Mouse (Mus musculus) embryonic facial prominence, embryonic 11.5 days (tissue): ENCODE results near the gene Isyna1. TPM values are rescaled to one million over a fixed set of nuclear protein-coding genes. Genes with fewer than 3 reads are reported as not detected.
A peak's percentile ranks its signal among the peaks of the same experiment; 100 is the strongest.

Experiments
- ATAC-seq: fragments of 200-750 bp; cut with Nextera tagmentation; replicated peaks from 2 replicates; pipeline ENCODE4 v1.8.0; 2017; ENCODE audit warnings: low read depth; ENCODE audit not compliant: insufficient number of reproducible peaks, low FRiP score, low TSS enrichment
- DNase-seq: peaks from one replicate; pipeline ENCODE4 v3.0.0-alpha.2; 2015; ENCODE audit warnings: low spot score
- H3K27ac ChIP-seq: fragments of 300-500 bp; sonication (generic); replicated peaks from 2 replicates; pipeline ENCODE4 v1.5.1; 2014; ENCODE audit warnings: mild to moderate bottlenecking, low read depth, low read length, control low read depth
- H3K27me3 ChIP-seq: fragments of 300-500 bp; sonication (generic); 2 replicates; pipeline ENCODE4 v1.6.1; 2014; ENCODE audit warnings: mild to moderate bottlenecking, low read length, moderate library complexity, mixed read lengths; ENCODE audit not compliant: control insufficient read depth, insufficient read depth
- H3K36me3 ChIP-seq: fragments of 300-500 bp; sonication (generic); replicated peaks from 2 replicates; pipeline ENCODE4 v1.6.1; 2014; ENCODE audit warnings: low read depth, mild to moderate bottlenecking, low read length, moderate library complexity, mixed read lengths; ENCODE audit not compliant: control insufficient read depth, insufficient read depth
- H3K4me1 ChIP-seq: fragments of 300-500 bp; sonication (generic); 2 replicates; pipeline ENCODE4 v1.6.1; 2014; ENCODE audit warnings: low read length, mixed read lengths; ENCODE audit not compliant: control insufficient read depth, insufficient read depth
- H3K4me2 ChIP-seq: fragments of 300-500 bp; sonication (generic); 2 replicates; pipeline ENCODE4 v1.6.1; 2014; ENCODE audit warnings: low read depth, mild to moderate bottlenecking, control low read depth, low read length, moderate library complexity
- H3K4me3 ChIP-seq: fragments of 300-500 bp; sonication (generic); 2 replicates; pipeline ENCODE4 v1.5.1; 2014; ENCODE audit warnings: low read depth, low read length, control low read depth
- H3K9ac ChIP-seq: fragments of 300-500 bp; sonication (generic); replicated peaks from 2 replicates; pipeline ENCODE4 v1.6.1; 2014; ENCODE audit warnings: mild to moderate bottlenecking, control low read depth, low read length
- H3K9me3 ChIP-seq: fragments of 300-500 bp; sonication (generic); replicated peaks from 2 replicates; pipeline ENCODE4 v1.6.1; 2016; ENCODE audit warnings: mild to moderate bottlenecking, low read length, inconsistent platforms, mixed read lengths; ENCODE audit not compliant: control insufficient read depth
- WGBS: fragments of 180-500 bp; shearing (Covaris S2); extraction: QIAGEN DNeasy Blood & Tissue Kit; methylation state at CpG from one replicate; pipeline ENCODE4 v1.1.7; 2014; 5-methylcytosine and 5-hydroxymethylcytosine counted together
- polyA plus RNA-seq: library from polyadenylated mRNA; unstranded; fragments of >200 nt; fragmentation: Nextera tagmentation; extraction: Ambion mirVana; gene quantifications from 2 replicates; pipeline ENCODE4 v1.2.1, GENCODE M21; 2014

Isyna1 gene
- polyA plus RNA-seq, 1 experiment from 2014 or later = 79.0 TPM

DNA sequence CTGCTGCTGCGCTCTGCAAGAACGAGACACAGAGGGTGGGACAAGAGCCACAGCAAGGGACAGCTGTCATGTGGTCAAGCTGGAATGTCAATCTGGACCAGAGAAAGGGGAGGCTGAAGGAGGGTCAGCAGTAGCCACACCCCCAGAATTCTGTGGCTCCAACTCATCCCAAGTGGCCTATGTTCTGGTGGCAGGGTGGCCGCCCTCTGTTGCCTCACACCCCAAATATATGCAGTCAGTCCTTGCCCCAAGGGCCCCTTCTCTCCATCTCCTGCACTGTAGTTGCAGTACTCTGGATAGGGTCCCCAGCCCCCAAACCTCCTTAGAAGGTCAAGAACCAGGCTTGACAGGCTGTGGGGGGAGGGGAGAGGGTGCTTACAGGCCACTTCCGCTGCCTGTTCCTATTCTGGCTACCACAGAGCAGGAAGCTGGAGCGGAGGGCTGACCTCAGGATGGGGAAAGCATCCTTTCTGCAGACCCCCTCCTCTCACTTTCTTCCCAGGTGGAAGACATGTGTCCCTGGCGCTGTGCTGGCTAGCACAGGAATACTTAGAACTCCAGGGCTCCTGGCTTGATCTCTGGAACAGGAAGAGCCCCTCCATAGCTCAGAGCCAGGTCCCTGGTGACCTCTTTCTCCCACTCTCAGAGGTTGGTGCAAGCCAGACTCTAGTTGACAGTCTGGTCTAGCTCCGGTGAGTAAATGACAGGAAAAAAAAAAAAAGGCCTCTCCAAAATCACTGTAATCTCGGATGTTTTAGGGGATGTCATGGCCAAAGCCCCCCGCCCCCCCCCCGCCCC is 6.5 kb downstream of the Isyna1 start:
- Histone ChIP-seq H3K4me3 (peak overlapping the region; percentile 12; the same call in 1 of the 2 replicates), H3K27ac (peak overlapping the region; percentile 65), H3K9ac (peak overlapping the region; percentile 46; the same call in 1 of the 2 replicates), H3K4me2 (peak overlapping the region; percentile 54), H3K4me1 (peaks cover 16% of the 10 kb centered on the region), H3K36me3 (peaks cover 4% of the 10 kb centered on the region), H3K27me3 (no peaks in the 10 kb centered on the region), H3K9me3 (no peaks in the 10 kb centered on the region)
- DNase-seq = peak; percentile 51
- WGBS = 20% methylated on average over 9 of the region's 10 CpGs
- ATAC-seq = no peak

DNA sequence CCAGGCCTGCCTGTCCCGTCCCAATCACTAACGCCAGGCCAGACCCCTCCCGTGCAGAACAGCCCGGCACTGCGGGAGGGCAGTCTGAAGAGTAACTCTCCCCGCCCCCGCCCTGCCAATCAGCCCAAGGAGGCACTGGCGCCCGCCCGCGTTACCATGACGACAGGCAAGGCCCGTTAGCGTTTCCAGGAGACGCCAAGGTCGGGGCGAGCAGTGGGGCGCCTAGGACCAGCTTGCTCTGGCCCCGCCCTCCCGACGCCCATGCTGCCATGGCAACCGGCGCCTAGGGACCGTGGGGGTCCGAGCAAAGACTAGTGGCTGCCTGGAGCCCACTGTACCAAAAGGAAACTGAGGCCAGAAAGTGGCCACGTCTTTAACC is 7.1 kb downstream of the Isyna1 start:
- peak overlapping the region; percentile 12; the same call in 1 of the 2 replicates for H3K4me3 ChIP-seq
- under 1% methylated on average over 26 of the region's 26 CpGs for WGBS
- peak overlapping the region; percentile 54 for H3K4me2 ChIP-seq
- DNase-seq (peak; percentile 96), ATAC-seq (peak; percentile 21)
- H3K9me3 ChIP-seq = no peaks in the 10 kb centered on the region
- 0 out of 2 replicates have a peak overlapping the region, but pooled peaks have one; percentile 46 for H3K9ac ChIP-seq
- peaks cover 4% of the 10 kb centered on the region for H3K36me3 ChIP-seq
- peak overlapping the region; percentile 65 for H3K27ac ChIP-seq
- peaks cover 16% of the 10 kb centered on the region for H3K4me1 ChIP-seq
- no peaks in the 10 kb centered on the region for H3K27me3 ChIP-seq

DNA sequence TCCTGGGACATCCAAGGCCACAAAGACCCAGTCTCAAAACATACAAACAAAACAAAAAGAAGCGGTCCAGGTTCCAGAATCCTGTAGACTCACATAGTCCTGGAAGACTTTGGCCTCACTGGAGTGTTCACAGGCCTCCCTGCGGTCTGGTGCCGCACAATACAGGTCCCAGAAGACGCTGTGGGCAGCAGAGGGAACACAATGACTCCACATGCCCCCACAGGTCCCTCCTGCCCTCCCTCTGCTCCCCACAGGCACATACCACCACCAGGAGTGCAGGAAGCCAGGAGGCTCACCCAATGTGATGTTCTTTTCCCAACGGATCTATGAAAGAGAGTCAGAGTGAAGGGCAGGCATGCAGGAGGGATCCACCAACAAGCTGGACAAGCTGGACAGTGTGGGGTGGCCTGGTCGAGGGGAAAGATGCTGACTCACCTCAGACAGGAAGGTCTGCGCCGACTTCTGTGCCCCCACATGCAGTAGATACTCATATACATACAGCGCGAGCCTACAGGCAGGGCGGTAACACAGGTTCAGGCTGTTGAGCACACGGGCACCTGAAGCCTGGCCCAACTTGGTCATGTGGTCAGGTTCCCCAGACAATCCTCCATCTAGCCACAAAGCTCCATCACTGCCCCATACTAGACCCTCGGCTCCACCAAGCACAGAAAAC is 8.1 kb downstream of the Isyna1 start:
- no peak overlapping the region for H3K4me2 ChIP-seq
- H3K9ac ChIP-seq = no peak overlapping the region
- peaks cover 21% of the 10 kb centered on the region for H3K4me1 ChIP-seq
- no peak overlapping the region for H3K4me3 ChIP-seq
- peaks cover 4% of the 10 kb centered on the region for H3K36me3 ChIP-seq
- H3K27ac ChIP-seq = no peak overlapping the region
- no peak for DNase-seq
- no peak for ATAC-seq
- no peaks in the 10 kb centered on the region for H3K27me3 ChIP-seq
- 92% methylated on average over 13 of the region's 13 CpGs for WGBS
- no peaks in the 10 kb centered on the region for H3K9me3 ChIP-seq

DNA sequence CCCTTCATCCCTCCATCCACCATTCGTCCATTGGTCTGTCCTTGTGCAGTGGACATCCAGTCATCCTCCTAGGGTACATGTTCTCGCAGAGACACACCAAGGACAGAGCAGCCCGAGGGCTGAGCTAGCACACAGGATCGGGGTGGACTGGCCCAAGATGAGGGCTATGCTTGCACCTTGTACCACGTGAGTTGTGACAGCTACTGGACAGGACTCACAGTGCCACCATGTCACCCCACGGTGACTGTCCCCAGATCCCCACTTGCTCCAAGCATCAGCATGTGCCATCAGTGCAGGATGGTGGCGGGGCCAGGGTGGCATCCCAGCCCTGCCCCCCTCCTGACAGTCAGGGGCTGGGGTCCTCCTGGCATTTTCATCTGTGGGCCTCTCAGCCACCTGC is 10.4 kb downstream of the Isyna1 start:
- Histone ChIP-seq H3K9me3 (no peaks in the 10 kb centered on the region), H3K27ac (no peak overlapping the region), H3K4me1 (peaks cover 17% of the 10 kb centered on the region), H3K9ac (no peak overlapping the region), H3K36me3 (peaks cover 4% of the 10 kb centered on the region), H3K4me3 (no peak overlapping the region), H3K4me2 (no peak overlapping the region), H3K27me3 (no peaks in the 10 kb centered on the region)
- WGBS = 89% methylated on average over 7 of the region's 7 CpGs
- no peak for DNase-seq
- no peak for ATAC-seq

DNA sequence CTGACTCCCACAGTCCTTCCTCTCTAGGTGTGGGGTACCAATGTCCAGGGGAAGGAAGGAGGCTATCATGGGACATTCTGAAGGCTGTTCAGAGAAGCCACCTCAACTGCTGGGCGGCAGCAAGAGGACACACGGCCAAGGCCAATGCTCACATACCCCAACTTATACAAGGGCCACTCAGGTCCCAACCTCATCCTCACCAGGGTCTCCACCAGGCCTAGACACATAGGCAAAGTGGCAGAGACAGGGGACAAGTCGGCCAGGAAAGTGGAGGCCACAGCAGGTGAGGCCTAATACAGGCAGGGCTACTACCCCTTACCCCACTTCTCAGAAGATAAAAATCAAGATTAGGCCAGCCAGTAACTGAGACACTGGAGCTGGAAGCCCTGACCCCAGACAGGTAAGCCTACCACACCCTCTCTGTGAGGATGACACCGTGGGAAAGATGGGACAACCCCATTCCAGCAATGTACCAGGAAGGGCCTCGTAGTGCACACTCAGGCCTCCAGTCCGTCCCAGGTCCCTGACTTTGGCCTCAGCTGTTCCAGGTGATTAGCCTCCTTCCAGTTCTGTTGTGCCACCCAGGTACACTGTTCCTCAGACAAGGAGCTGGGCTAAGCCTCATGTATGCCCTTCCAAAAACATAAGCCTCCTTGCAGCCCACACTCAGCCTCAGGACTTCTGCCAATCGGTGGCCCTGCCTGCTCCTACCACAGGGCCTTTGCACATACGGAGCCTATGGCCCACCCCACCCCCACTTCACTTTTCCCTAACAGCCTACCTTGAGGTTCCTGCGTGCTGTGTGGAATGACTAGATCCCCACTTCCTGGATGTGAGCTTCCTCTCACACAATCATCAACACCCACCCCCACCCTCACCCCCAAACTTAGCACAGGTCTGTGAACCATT is 12.0 kb downstream of the Isyna1 start:
- ATAC-seq (no peak), DNase-seq (no peak)
- Histone ChIP-seq H3K4me3 (no peak overlapping the region), H3K36me3 (peaks cover 4% of the 10 kb centered on the region), H3K4me1 (peaks cover 11% of the 10 kb centered on the region; the same call in 1 of the 2 replicates), H3K9me3 (no peaks in the 10 kb centered on the region), H3K27me3 (no peaks in the 10 kb centered on the region), H3K4me2 (no peak overlapping the region), H3K27ac (no peak overlapping the region), H3K9ac (no peak overlapping the region)
- WGBS = 86% methylated on average over 9 of the region's 9 CpGs

DNA sequence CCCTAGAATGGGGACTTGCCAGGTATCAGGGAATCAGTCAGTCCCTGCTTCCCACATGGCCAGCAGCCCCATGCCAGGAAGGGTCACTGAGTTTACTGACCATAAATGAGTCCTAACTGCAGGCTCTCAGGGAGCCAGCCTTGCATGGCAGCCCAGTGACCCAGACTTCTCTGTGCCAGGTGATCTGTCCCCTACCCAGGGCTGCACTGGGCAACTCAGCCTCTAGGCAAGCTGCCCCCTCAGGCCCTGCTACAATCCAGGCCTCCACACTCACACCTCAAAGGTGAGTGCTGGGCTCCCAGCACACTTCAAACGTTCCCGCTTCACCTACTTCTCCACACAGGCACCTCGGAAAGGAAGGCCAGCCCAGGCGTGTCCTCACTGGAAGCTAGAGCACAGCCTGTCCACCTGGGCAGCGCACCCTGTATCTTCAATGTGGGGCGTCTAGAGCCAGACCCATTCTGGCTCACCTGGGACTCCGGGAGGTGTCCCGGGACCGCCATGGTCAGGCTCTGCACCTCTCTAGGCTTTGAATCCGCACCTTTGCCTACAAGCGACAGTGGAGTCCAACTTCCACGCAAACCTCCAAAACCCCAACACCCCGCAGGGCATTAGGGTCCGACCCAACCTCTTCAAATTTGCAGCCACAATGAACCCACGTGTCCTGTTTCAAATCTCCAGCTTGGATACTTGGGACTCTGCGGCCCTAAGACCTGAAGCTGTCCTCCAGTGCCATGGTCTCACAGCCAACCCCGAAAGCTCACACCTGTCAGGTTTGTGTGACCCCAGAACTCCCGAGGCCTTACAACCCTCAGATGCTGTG is 12.8 kb downstream of the Isyna1 start:
- Histone ChIP-seq H3K27me3 (no peaks in the 10 kb centered on the region), H3K9ac (peak overlapping the region; percentile 80), H3K4me3 (peak overlapping the region; percentile 82), H3K9me3 (no peaks in the 10 kb centered on the region), H3K36me3 (peaks cover 3% of the 10 kb centered on the region), H3K27ac (no peak overlapping the region), H3K4me2 (peak overlapping the region; percentile 83), H3K4me1 (peaks cover 11% of the 10 kb centered on the region; the same call in 1 of the 2 replicates)
- WGBS = 58% methylated on average over 18 of the region's 18 CpGs
- no peak for ATAC-seq
- no peak for DNase-seq

DNA sequence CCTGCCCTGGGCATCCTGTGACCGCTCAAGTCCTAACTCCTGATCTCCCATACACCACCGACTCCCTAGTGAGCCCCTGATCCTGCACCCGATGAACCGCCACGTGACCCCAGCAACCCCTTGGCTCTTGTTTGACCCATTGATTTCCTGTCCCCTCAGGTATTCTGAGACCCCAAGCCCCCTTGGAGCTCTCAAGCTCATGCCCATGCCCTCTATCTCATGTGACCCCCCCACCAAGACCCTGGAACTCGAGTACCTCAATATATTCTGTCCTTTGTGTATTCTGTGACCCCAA is 13.4 kb downstream of the Isyna1 start:
- ATAC-seq (no peak), DNase-seq (no peak)
- Histone ChIP-seq H3K9me3 (no peaks in the 10 kb centered on the region), H3K4me3 (peak overlapping the region; percentile 82), H3K4me1 (peaks cover 11% of the 10 kb centered on the region; the same call in 1 of the 2 replicates), H3K27me3 (no peaks in the 10 kb centered on the region), H3K27ac (peak overlapping the region; percentile 98; the same call in 1 of the 2 replicates), H3K36me3 (no peaks in the 10 kb centered on the region; the same call in 1 of the 2 replicates), H3K9ac (peak overlapping the region; percentile 80), H3K4me2 (peak overlapping the region; percentile 83)
- 23% methylated on average over 6 of the region's 6 CpGs for WGBS
